Mouse (Mus musculus): ENCODE measurements around the gene Aen.

Aen gene

GRCm38 (mm10) chr7:78895021-78895652 is 517 bp upstream of the Aen start:
- peak in 1 of 2 experiments; percentile 35 for DNase-seq

GRCm38 (mm10) chr7:78897567-78897966 is 1.9 kb downstream of the Aen start:
- peak in 1 of 2 experiments; percentile 1 for DNase-seq

- DNase-seq, result no peak
These were observed 7.7 kb downstream of the Aen start for GRCm38 (mm10) chr7:78903174-78903870.

- no peak for DNase-seq
These were observed 8.5 kb downstream of the Aen start for GRCm38 (mm10) chr7:78904175-78904574.

- DNase-seq, result no peak
These were observed 13.4 kb downstream of the Aen start for GRCm38 (mm10) chr7:78909026-78909425.

GRCm38 (mm10) chr7:78910336-78911098 is 14.9 kb downstream of the Aen start:
- no peak for DNase-seq

GRCm38 (mm10) chr7:78911209-78911608 is 15.6 kb downstream of the Aen start:
- no peak for DNase-seq

- DNase-seq, result peak in 1 of 2 experiments; percentile 42
These were observed 16.8 kb downstream of the Aen start for GRCm38 (mm10) chr7:78912253-78912973.

- DNase-seq, result no peak
These were observed 17.4 kb downstream of the Aen start, which contains the start of gene Isg20 for GRCm38 (mm10) chr7:78912974-78913474. Gene Isg20, plus strand, starts transcription at chr7:78913424.

- peak; percentile 63 to 64 for DNase-seq
These were observed 18.2 kb downstream of the Aen start for GRCm38 (mm10) chr7:78913649-78914544.

- no peak for DNase-seq
These were observed 18.8 kb downstream of the Aen start for GRCm38 (mm10) chr7:78914545-78914845.

- DNase-seq, result peak in 1 of 2 experiments; percentile 46
These were observed 19.3 kb downstream of the Aen start for GRCm38 (mm10) chr7:78914896-78915510.

GRCm38 (mm10) chr7:78918686-78919085 is 23.0 kb downstream of the Aen start:
- DNase-seq, result peak; percentile 70 to 76

- DNase-seq, result no peak
These were observed 26.9 kb downstream of the Aen start for GRCm38 (mm10) chr7:78922506-78922905.

GRCm38 (mm10) chr7:78924300-78924699 is 28.6 kb downstream of the Aen start:
- peak; percentile 90 to 94 for DNase-seq

GRCm38 (mm10) chr7:78924796-78925195 is 29.1 kb downstream of the Aen start:
- DNase-seq, result peak in 1 of 2 experiments; percentile 20

- DNase-seq, result peak in 1 of 2 experiments; percentile 54
These were observed 30.0 kb downstream of the Aen start for GRCm38 (mm10) chr7:78925680-78926079.

- DNase-seq, result peak; percentile 85 to 88
These were observed 30.5 kb downstream of the Aen start for GRCm38 (mm10) chr7:78926156-78926555.

- no peak for DNase-seq
These were observed 31.6 kb downstream of the Aen start for GRCm38 (mm10) chr7:78927266-78927665.

- peak in 1 of 2 experiments; percentile 73 for DNase-seq
These were observed 43.4 kb downstream of the Aen start for GRCm38 (mm10) chr7:78938957-78939602.

GRCm38 (mm10) chr7:78940971-78941370 is 45.3 kb downstream of the Aen start:
- no peak for DNase-seq

Measured in cerebellum, postnatal 10 days (tissue).